Mouse (Mus musculus): Measurements from ENCODE around the gene Casr. TPM values are rescaled to one million over a fixed set of nuclear protein-coding genes. Genes with fewer than 3 reads are reported as not detected.
A peak's percentile ranks its signal among the peaks of the same experiment; 100 is the strongest.

Casr gene
- polyA plus RNA-seq, 1 experiment from 2014 or later = not detected

- no peaks in the 10 kb centered on the region for H3K4me1 ChIP-seq (ENCODE audit: control insufficient read depth, insufficient read depth, low read length)
- DNase-seq (ENCODE audit: low spot score) (no peak), ATAC-seq (no peak)
- H3K9me3 ChIP-seq (replicated peaks; ENCODE audit: control insufficient read depth, low read length) = no peaks in the 10 kb centered on the region
- no peaks in the 10 kb centered on the region for H3K27me3 ChIP-seq (replicated peaks; ENCODE audit: control insufficient read depth, insufficient read depth, low read length)
- H3K4me2 ChIP-seq (ENCODE audit: low read length) = no peak overlapping the region
- 68% methylated on average over 2 of the region's 2 CpGs for WGBS
- no peak overlapping the region for H3K9ac ChIP-seq (ENCODE audit: low read length)
- no peak overlapping the region for H3K27ac ChIP-seq (ENCODE audit: low read depth, low read length)
- no peaks in the 10 kb centered on the region for H3K36me3 ChIP-seq (ENCODE audit: control insufficient read depth, insufficient read depth, low read length)
- H3K4me3 ChIP-seq (ENCODE audit: low read depth, low read length) = no peak overlapping the region
These were observed 59.7 kb downstream of the Casr start for GRCm38 (mm10) chr16:36502286-36502685.

- Histone ChIP-seq H3K4me3 (ENCODE audit: low read depth, low read length) (no peak overlapping the region), H3K4me2 (ENCODE audit: low read length) (no peak overlapping the region), H3K9ac (ENCODE audit: low read length) (no peak overlapping the region), H3K27me3 (replicated peaks; ENCODE audit: control insufficient read depth, insufficient read depth, low read length) (no peaks in the 10 kb centered on the region), H3K27ac (ENCODE audit: low read depth, low read length) (no peak overlapping the region), H3K9me3 (replicated peaks; ENCODE audit: control insufficient read depth, low read length) (no peaks in the 10 kb centered on the region), H3K4me1 (ENCODE audit: control insufficient read depth, insufficient read depth, low read length) (no peaks in the 10 kb centered on the region), H3K36me3 (ENCODE audit: control insufficient read depth, insufficient read depth, low read length) (no peaks in the 10 kb centered on the region)
- DNase-seq (ENCODE audit: low spot score) (no peak), ATAC-seq (no peak)
- 79% methylated on average over 1 of the region's 1 CpGs for WGBS
These were observed 69.5 kb downstream of the Casr start for GRCm38 (mm10) chr16:36492420-36492819.

- no peak for DNase-seq (ENCODE audit: low spot score)
- Histone ChIP-seq H3K27ac (ENCODE audit: low read depth, low read length) (no peak overlapping the region), H3K4me2 (ENCODE audit: low read length) (no peak overlapping the region), H3K9ac (ENCODE audit: low read length) (no peak overlapping the region), H3K36me3 (ENCODE audit: control insufficient read depth, insufficient read depth, low read length) (no peaks in the 10 kb centered on the region), H3K27me3 (replicated peaks; ENCODE audit: control insufficient read depth, insufficient read depth, low read length) (no peaks in the 10 kb centered on the region), H3K4me3 (ENCODE audit: low read depth, low read length) (no peak overlapping the region), H3K9me3 (replicated peaks; ENCODE audit: control insufficient read depth, low read length) (no peaks in the 10 kb centered on the region), H3K4me1 (ENCODE audit: control insufficient read depth, insufficient read depth, low read length) (no peaks in the 10 kb centered on the region)
- 87% methylated on average over 9 of the region's 9 CpGs for WGBS
- no peak for ATAC-seq
These were observed 85.1 kb downstream of the Casr start for GRCm38 (mm10) chr16:36476866-36477265.

GRCm38 (mm10) chr16:36475530-36475929, 86.4 kb downstream of the Casr start:
- WGBS = 93% methylated on average over 3 of the region's 3 CpGs
- ATAC-seq (no peak), DNase-seq (ENCODE audit: low spot score) (no peak)
- H3K27ac ChIP-seq (ENCODE audit: low read depth, low read length) = no peak overlapping the region
- H3K9ac ChIP-seq (ENCODE audit: low read length) = no peak overlapping the region
- H3K27me3 ChIP-seq (replicated peaks; ENCODE audit: control insufficient read depth, insufficient read depth, low read length) = no peaks in the 10 kb centered on the region
- H3K9me3 ChIP-seq (replicated peaks; ENCODE audit: control insufficient read depth, low read length) = no peaks in the 10 kb centered on the region
- no peaks in the 10 kb centered on the region for H3K36me3 ChIP-seq (ENCODE audit: control insufficient read depth, insufficient read depth, low read length)
- H3K4me3 ChIP-seq (ENCODE audit: low read depth, low read length) = no peak overlapping the region
- H3K4me2 ChIP-seq (ENCODE audit: low read length) = no peak overlapping the region
- H3K4me1 ChIP-seq (ENCODE audit: control insufficient read depth, insufficient read depth, low read length) = no peaks in the 10 kb centered on the region

GRCm38 (mm10) chr16:36474849-36475248, 87.1 kb downstream of the Casr start:
- 83% methylated on average over 2 of the region's 2 CpGs for WGBS
- no peak overlapping the region for H3K9ac ChIP-seq (ENCODE audit: low read length)
- H3K9me3 ChIP-seq (replicated peaks; ENCODE audit: control insufficient read depth, low read length) = no peaks in the 10 kb centered on the region
- ATAC-seq = no peak
- DNase-seq (ENCODE audit: low spot score) = no peak
- no peaks in the 10 kb centered on the region for H3K27me3 ChIP-seq (replicated peaks; ENCODE audit: control insufficient read depth, insufficient read depth, low read length)
- H3K4me2 ChIP-seq (ENCODE audit: low read length) = no peak overlapping the region
- no peaks in the 10 kb centered on the region for H3K36me3 ChIP-seq (ENCODE audit: control insufficient read depth, insufficient read depth, low read length)
- H3K27ac ChIP-seq (ENCODE audit: low read depth, low read length) = no peak overlapping the region
- no peak overlapping the region for H3K4me3 ChIP-seq (ENCODE audit: low read depth, low read length)
- no peaks in the 10 kb centered on the region for H3K4me1 ChIP-seq (ENCODE audit: control insufficient read depth, insufficient read depth, low read length)

- Histone ChIP-seq H3K4me1 (ENCODE audit: control insufficient read depth, insufficient read depth, low read length) (no peaks in the 10 kb centered on the region), H3K9ac (ENCODE audit: low read length) (no peak overlapping the region), H3K4me2 (ENCODE audit: low read length) (no peak overlapping the region), H3K27ac (ENCODE audit: low read depth, low read length) (no peak overlapping the region), H3K27me3 (replicated peaks; ENCODE audit: control insufficient read depth, insufficient read depth, low read length) (no peaks in the 10 kb centered on the region), H3K9me3 (replicated peaks; ENCODE audit: control insufficient read depth, low read length) (no peaks in the 10 kb centered on the region), H3K4me3 (ENCODE audit: low read depth, low read length) (no peak overlapping the region), H3K36me3 (ENCODE audit: control insufficient read depth, insufficient read depth, low read length) (no peaks in the 10 kb centered on the region)
- WGBS = 58% methylated on average over 17 of the region's 17 CpGs
- peak; percentile 58 for ATAC-seq
- peak; percentile 48 for DNase-seq (ENCODE audit: low spot score)
These were observed 88.4 kb downstream of the Casr start for GRCm38 (mm10) chr16:36473217-36474216.

GRCm38 (mm10) chr16:36471066-36471633, 90.8 kb downstream of the Casr start:
- H3K4me1 ChIP-seq (ENCODE audit: control insufficient read depth, insufficient read depth, low read length) = no peaks in the 10 kb centered on the region
- H3K9me3 ChIP-seq (replicated peaks; ENCODE audit: control insufficient read depth, low read length) = no peaks in the 10 kb centered on the region
- no peak overlapping the region for H3K4me2 ChIP-seq (ENCODE audit: low read length)
- 44% methylated on average over 13 of the region's 13 CpGs for WGBS
- DNase-seq (ENCODE audit: low spot score) = no peak
- no peak overlapping the region for H3K4me3 ChIP-seq (ENCODE audit: low read depth, low read length)
- H3K27me3 ChIP-seq (replicated peaks; ENCODE audit: control insufficient read depth, insufficient read depth, low read length) = no peaks in the 10 kb centered on the region
- ATAC-seq = no peak
- H3K36me3 ChIP-seq (ENCODE audit: control insufficient read depth, insufficient read depth, low read length) = no peaks in the 10 kb centered on the region
- no peak overlapping the region for H3K27ac ChIP-seq (ENCODE audit: low read depth, low read length)
- H3K9ac ChIP-seq (ENCODE audit: low read length) = no peak overlapping the region

- H3K9me3 ChIP-seq (replicated peaks; ENCODE audit: control insufficient read depth, low read length) = no peaks in the 10 kb centered on the region
- ATAC-seq (no peak), DNase-seq (ENCODE audit: low spot score) (peak; percentile 23)
- no peaks in the 10 kb centered on the region for H3K36me3 ChIP-seq (ENCODE audit: control insufficient read depth, insufficient read depth, low read length)
- 9% methylated on average over 2 of the region's 2 CpGs for WGBS
- H3K27ac ChIP-seq (ENCODE audit: low read depth, low read length) = no peak overlapping the region
- no peaks in the 10 kb centered on the region for H3K27me3 ChIP-seq (replicated peaks; ENCODE audit: control insufficient read depth, insufficient read depth, low read length)
- no peak overlapping the region for H3K9ac ChIP-seq (ENCODE audit: low read length)
- no peaks in the 10 kb centered on the region for H3K4me1 ChIP-seq (ENCODE audit: control insufficient read depth, insufficient read depth, low read length)
- H3K4me2 ChIP-seq (ENCODE audit: low read length) = no peak overlapping the region
- H3K4me3 ChIP-seq (ENCODE audit: low read depth, low read length) = no peak overlapping the region
These were observed 91.9 kb downstream of the Casr start for GRCm38 (mm10) chr16:36469955-36470478.

GRCm38 (mm10) chr16:36469367-36469766, 92.6 kb downstream of the Casr start:
- Histone ChIP-seq H3K9ac (ENCODE audit: low read length) (no peak overlapping the region), H3K4me3 (ENCODE audit: low read depth, low read length) (no peak overlapping the region), H3K27ac (ENCODE audit: low read depth, low read length) (no peak overlapping the region), H3K36me3 (ENCODE audit: control insufficient read depth, insufficient read depth, low read length) (no peaks in the 10 kb centered on the region), H3K4me1 (ENCODE audit: control insufficient read depth, insufficient read depth, low read length) (no peaks in the 10 kb centered on the region), H3K27me3 (replicated peaks; ENCODE audit: control insufficient read depth, insufficient read depth, low read length) (no peaks in the 10 kb centered on the region), H3K9me3 (replicated peaks; ENCODE audit: control insufficient read depth, low read length) (no peaks in the 10 kb centered on the region), H3K4me2 (ENCODE audit: low read length) (no peak overlapping the region)
- DNase-seq (ENCODE audit: low spot score) = no peak
- no peak for ATAC-seq
- 92% methylated on average over 9 of the region's 9 CpGs for WGBS
